Mouse (Mus musculus): ENCODE measurements around the gene Akr1b7. TPM values are rescaled to one million over a fixed set of nuclear protein-coding genes. Genes with fewer than 3 reads are reported as not detected.
"Not testable (repeated sequence)": the region's sequence is repeated elsewhere in the genome, so short reads cannot be mapped to it uniquely, and the experiment has no call there.

Akr1b7 gene
- not detected in 2 replicates for polyA plus RNA-seq (2014; fragmentation: Nextera tagmentation; extraction: Ambion mirVana)

GRCm38 (mm10) chr6:34412023-34412422, at the start of gene Akr1b7:
Gene Akr1b7, plus strand, starts transcription at chr6:34412334.
- Histone ChIP-seq H3K9me3 (ENCODE audit: control insufficient read depth, low read length) (no peaks in the 10 kb centered on the region), H3K36me3 (ENCODE audit: control insufficient read depth, insufficient read depth, low read length) (no peaks in the 10 kb centered on the region), H3K27ac (replicated peaks; ENCODE audit: low read depth, low read length) (no peak within 1 kb of the TSS), H3K27me3 (ENCODE audit: control insufficient read depth, insufficient read depth, low read length) (no peaks in the 10 kb centered on the region), H3K4me1 (ENCODE audit: control insufficient read depth, insufficient read depth, low read length) (no peaks in the 10 kb centered on the region), H3K9ac (replicated peaks; ENCODE audit: low read length) (no peak within 1 kb of the TSS), H3K4me3 (replicated peaks; ENCODE audit: low read depth, low read length) (no peak within 1 kb of the TSS), H3K4me2 (ENCODE audit: low read length) (no peak within 1 kb of the TSS)
- 87% methylated on average over 6 of the region's 6 CpGs for WGBS
- ATAC-seq (ENCODE audit: low FRiP score, low TSS enrichment) (no peak), DNase-seq (no peak)

GRCm38 (mm10) chr6:34364217-34365136, 47.7 kb upstream of the Akr1b7 start:
- H3K27me3 ChIP-seq (ENCODE audit: control insufficient read depth, insufficient read depth, low read length): no peaks in the 10 kb centered on the region
- 0 out of 2 replicates have a peak, but pooled peaks cover 3% of the 10 kb centered on the region for H3K4me1 ChIP-seq (ENCODE audit: control insufficient read depth, insufficient read depth, low read length)
- H3K9me3 ChIP-seq (ENCODE audit: control insufficient read depth, low read length): no peaks in the 10 kb centered on the region
- no peak overlapping the region for H3K4me2 ChIP-seq (ENCODE audit: low read length)
- no peak for DNase-seq
- ATAC-seq (ENCODE audit: low FRiP score, low TSS enrichment): no peak
- H3K9ac ChIP-seq (replicated peaks; ENCODE audit: low read length): no peak overlapping the region
- H3K36me3 ChIP-seq (ENCODE audit: control insufficient read depth, insufficient read depth, low read length): no peaks in the 10 kb centered on the region
- 87% methylated on average over 12 of the region's 12 CpGs for WGBS
- H3K4me3 ChIP-seq (replicated peaks; ENCODE audit: low read depth, low read length): no peak overlapping the region
- H3K27ac ChIP-seq (replicated peaks; ENCODE audit: low read depth, low read length): no peak overlapping the region

- Histone ChIP-seq H3K4me1 (ENCODE audit: control insufficient read depth, insufficient read depth, low read length) (0 out of 2 replicates have a peak, but pooled peaks cover 3% of the 10 kb centered on the region), H3K4me3 (replicated peaks; ENCODE audit: low read depth, low read length) (no peak overlapping the region), H3K36me3 (ENCODE audit: control insufficient read depth, insufficient read depth, low read length) (no peaks in the 10 kb centered on the region), H3K9ac (replicated peaks; ENCODE audit: low read length) (no peak overlapping the region), H3K9me3 (ENCODE audit: control insufficient read depth, low read length) (no peaks in the 10 kb centered on the region), H3K4me2 (ENCODE audit: low read length) (no peak overlapping the region), H3K27me3 (ENCODE audit: control insufficient read depth, insufficient read depth, low read length) (no peaks in the 10 kb centered on the region), H3K27ac (replicated peaks; ENCODE audit: low read depth, low read length) (no peak overlapping the region)
- ATAC-seq (ENCODE audit: low FRiP score, low TSS enrichment): no peak
- WGBS: 89% methylated on average over 9 of the region's 9 CpGs
- no peak for DNase-seq
Observed at GRCm38 (mm10) chr6:34367998-34368397, 44.1 kb upstream of the Akr1b7 start.

DNA sequence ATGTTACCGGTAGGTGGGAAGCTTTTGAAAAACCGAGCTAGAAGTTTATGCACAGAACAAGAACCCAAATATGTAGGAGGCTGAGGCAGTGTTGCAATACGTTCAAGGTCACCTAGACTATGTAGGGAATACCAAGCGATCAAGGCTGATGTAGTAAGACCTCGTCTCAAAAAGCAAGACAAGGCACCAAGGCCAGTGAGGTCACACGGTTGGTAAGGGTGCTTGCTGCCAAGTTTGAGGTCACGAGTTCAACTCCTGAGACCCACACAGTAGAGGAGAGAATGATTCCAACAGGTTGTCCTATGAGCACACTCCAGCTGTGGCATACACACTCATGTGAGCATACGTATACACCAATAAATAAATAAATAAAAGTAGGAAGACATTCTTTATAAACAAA, 42.1 kb upstream of the Akr1b7 start:
- 0 out of 2 replicates have a peak, but pooled peaks cover 3% of the 10 kb centered on the region for H3K4me1 ChIP-seq (ENCODE audit: control insufficient read depth, insufficient read depth, low read length)
- WGBS: 86% methylated on average over 8 of the region's 8 CpGs
- ATAC-seq (ENCODE audit: low FRiP score, low TSS enrichment) (no peak), DNase-seq (no peak)
- H3K27me3 ChIP-seq (ENCODE audit: control insufficient read depth, insufficient read depth, low read length): no peaks in the 10 kb centered on the region
- H3K36me3 ChIP-seq (ENCODE audit: control insufficient read depth, insufficient read depth, low read length): no peaks in the 10 kb centered on the region
- no peak overlapping the region for H3K27ac ChIP-seq (replicated peaks; ENCODE audit: low read depth, low read length)
- H3K4me2 ChIP-seq (ENCODE audit: low read length): no peak overlapping the region
- H3K4me3 ChIP-seq (replicated peaks; ENCODE audit: low read depth, low read length): no peak overlapping the region
- no peak overlapping the region for H3K9ac ChIP-seq (replicated peaks; ENCODE audit: low read length)
- H3K9me3 ChIP-seq (ENCODE audit: control insufficient read depth, low read length): no peaks in the 10 kb centered on the region

GRCm38 (mm10) chr6:34371700-34372351, 40.3 kb upstream of the Akr1b7 start:
- ATAC-seq (ENCODE audit: low FRiP score, low TSS enrichment): no peak
- H3K4me2 ChIP-seq (ENCODE audit: low read length): peak overlapping the region; percentile 13; the same call in 1 of the 2 replicates
- no peak overlapping the region for H3K4me3 ChIP-seq (replicated peaks; ENCODE audit: low read depth, low read length)
- H3K9me3 ChIP-seq (ENCODE audit: control insufficient read depth, low read length): no peaks in the 10 kb centered on the region
- H3K27me3 ChIP-seq (ENCODE audit: control insufficient read depth, insufficient read depth, low read length): no peaks in the 10 kb centered on the region
- H3K36me3 ChIP-seq (ENCODE audit: control insufficient read depth, insufficient read depth, low read length): no peaks in the 10 kb centered on the region
- DNase-seq: peak; percentile 92
- WGBS: 25% methylated on average over 18 of the region's 18 CpGs
- 0 out of 2 replicates have a peak, but pooled peaks cover 3% of the 10 kb centered on the region for H3K4me1 ChIP-seq (ENCODE audit: control insufficient read depth, insufficient read depth, low read length)
- no peak overlapping the region for H3K9ac ChIP-seq (replicated peaks; ENCODE audit: low read length)
- H3K27ac ChIP-seq (replicated peaks; ENCODE audit: low read depth, low read length): no peak overlapping the region

DNA sequence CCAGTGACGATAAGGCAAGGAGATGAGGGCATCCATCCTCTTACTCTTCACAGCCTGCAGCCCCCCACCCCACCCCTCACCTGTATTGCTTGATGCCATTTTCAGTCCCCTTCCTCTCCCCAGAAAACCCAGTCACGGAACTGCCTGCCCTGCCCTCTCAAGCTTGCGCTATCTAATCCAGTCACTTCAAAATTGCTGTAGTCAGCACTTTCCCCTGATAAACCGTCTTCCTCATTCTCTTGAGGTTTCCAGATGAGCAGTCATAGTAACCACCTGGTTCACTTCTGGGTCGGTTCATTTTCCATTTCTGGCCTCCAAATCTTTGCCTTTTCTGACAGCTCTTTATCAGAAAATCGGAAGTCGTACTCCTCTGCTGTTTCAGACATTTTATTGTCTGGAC, 38.3 kb upstream of the Akr1b7 start:
- H3K27ac ChIP-seq (replicated peaks; ENCODE audit: low read depth, low read length): no peak overlapping the region
- no peak overlapping the region for H3K4me3 ChIP-seq (replicated peaks; ENCODE audit: low read depth, low read length)
- 0 out of 2 replicates have a peak, but pooled peaks cover 2% of the 10 kb centered on the region for H3K4me1 ChIP-seq (ENCODE audit: control insufficient read depth, insufficient read depth, low read length)
- no peak overlapping the region for H3K9ac ChIP-seq (replicated peaks; ENCODE audit: low read length)
- no peak for ATAC-seq (ENCODE audit: low FRiP score, low TSS enrichment)
- 85% methylated on average over 7 of the region's 7 CpGs for WGBS
- no peak overlapping the region for H3K4me2 ChIP-seq (ENCODE audit: low read length)
- H3K36me3 ChIP-seq (ENCODE audit: control insufficient read depth, insufficient read depth, low read length): no peaks in the 10 kb centered on the region
- no peaks in the 10 kb centered on the region for H3K9me3 ChIP-seq (ENCODE audit: control insufficient read depth, low read length)
- DNase-seq: no peak
- no peaks in the 10 kb centered on the region for H3K27me3 ChIP-seq (ENCODE audit: control insufficient read depth, insufficient read depth, low read length)

GRCm38 (mm10) chr6:34375888-34376287, 36.2 kb upstream of the Akr1b7 start:
- not testable (repeated sequence) for H3K4me2 ChIP-seq (ENCODE audit: low read length); H3K9me3 ChIP-seq (ENCODE audit: control insufficient read depth, low read length); H3K4me3 ChIP-seq (replicated peaks; ENCODE audit: low read depth, low read length); H3K27me3 ChIP-seq (ENCODE audit: control insufficient read depth, insufficient read depth, low read length); H3K4me1 ChIP-seq (ENCODE audit: control insufficient read depth, insufficient read depth, low read length); H3K9ac ChIP-seq (replicated peaks; ENCODE audit: low read length); H3K27ac ChIP-seq (replicated peaks; ENCODE audit: low read depth, low read length); DNase-seq; H3K36me3 ChIP-seq (ENCODE audit: control insufficient read depth, insufficient read depth, low read length); ATAC-seq (ENCODE audit: low FRiP score, low TSS enrichment)
- 82% methylated on average over 5 of the region's 5 CpGs for WGBS

DNA sequence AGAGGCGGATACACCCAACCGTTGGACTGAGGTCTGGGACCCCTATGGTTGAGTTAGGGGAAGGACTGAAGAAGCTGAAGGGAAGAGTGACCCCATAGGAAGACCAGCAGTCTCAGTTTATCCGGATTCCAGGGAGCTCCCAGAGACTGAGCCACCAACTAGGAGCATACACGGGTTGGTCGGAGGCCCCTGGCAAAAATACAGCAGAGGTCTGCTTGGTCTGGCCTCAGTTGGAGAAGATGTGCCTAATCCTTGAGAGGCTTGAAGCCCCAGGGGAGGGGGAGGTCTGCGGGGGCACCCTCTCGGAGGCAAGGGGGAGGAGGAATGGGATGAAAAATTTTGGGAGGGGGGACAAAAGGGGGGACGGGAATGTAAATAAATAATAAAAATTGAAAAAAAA, 28.7 kb upstream of the Akr1b7 start:
- Histone ChIP-seq H3K9ac (replicated peaks; ENCODE audit: low read length) (no peak overlapping the region), H3K27me3 (ENCODE audit: control insufficient read depth, insufficient read depth, low read length) (no peaks in the 10 kb centered on the region; the same call in 1 of the 2 replicates), H3K36me3 (ENCODE audit: control insufficient read depth, insufficient read depth, low read length) (no peaks in the 10 kb centered on the region), H3K4me2 (ENCODE audit: low read length) (peak overlapping the region; percentile 64; the same call in 1 of the 2 replicates), H3K27ac (replicated peaks; ENCODE audit: low read depth, low read length) (no peak overlapping the region), H3K4me3 (replicated peaks; ENCODE audit: low read depth, low read length) (no peak overlapping the region), H3K9me3 (ENCODE audit: control insufficient read depth, low read length) (no peaks in the 10 kb centered on the region), H3K4me1 (ENCODE audit: control insufficient read depth, insufficient read depth, low read length) (0 out of 2 replicates have a peak, but pooled peaks cover 12% of the 10 kb centered on the region)
- ATAC-seq (ENCODE audit: low FRiP score, low TSS enrichment) (no peak), DNase-seq (no peak)
- 43% methylated on average over 8 of the region's 8 CpGs for WGBS
